Mouse (Mus musculus): ENCODE measurements around the gene Srek1. TPM values are rescaled to one million over a fixed set of nuclear protein-coding genes. Genes with fewer than 3 reads are reported as not detected.

Gene Srek1
- polyA plus RNA-seq, 1 experiment from 2014 or later = 75.2 TPM

GRCm38 (mm10) chr13:103710359-103710781 lies 64.0 kb downstream of the Srek1 start:
- 52% methylated on average over 7 of the region's 7 CpGs for WGBS
- no peak overlapping the region for H3K4me3 ChIP-seq
- no peaks in the 10 kb centered on the region for H3K36me3 ChIP-seq
- no peak for ATAC-seq (ENCODE audit: low read depth)
- H3K9ac ChIP-seq = no peak overlapping the region
- no peaks in the 10 kb centered on the region for H3K9me3 ChIP-seq
- H3K4me2 ChIP-seq = no peak overlapping the region
- H3K27me3 ChIP-seq = no peaks in the 10 kb centered on the region
- H3K27ac ChIP-seq (replicated peaks) = no peak overlapping the region
- peaks cover 2% of the 10 kb centered on the region; the same call in 1 of the 2 replicates for H3K4me1 ChIP-seq (replicated peaks)

- ATAC-seq (ENCODE audit: low read depth) = no peak
- H3K4me3 ChIP-seq = no peak overlapping the region
- no peaks in the 10 kb centered on the region for H3K36me3 ChIP-seq
- no peak overlapping the region for H3K4me2 ChIP-seq
- H3K27ac ChIP-seq (replicated peaks) = no peak overlapping the region
- 65% methylated on average over 6 of the region's 6 CpGs for WGBS
- no peaks in the 10 kb centered on the region for H3K9me3 ChIP-seq
- H3K27me3 ChIP-seq = no peaks in the 10 kb centered on the region
- H3K4me1 ChIP-seq (replicated peaks) = no peaks in the 10 kb centered on the region; the same call in 1 of the 2 replicates
- H3K9ac ChIP-seq = no peak overlapping the region
These were observed 68.9 kb downstream of the Srek1 start for GRCm38 (mm10) chr13:103705436-103705978.

GRCm38 (mm10) chr13:103703833-103704232 lies 70.6 kb downstream of the Srek1 start:
- no peak overlapping the region for H3K4me3 ChIP-seq
- WGBS = 69% methylated on average over 6 of the region's 6 CpGs
- H3K4me1 ChIP-seq (replicated peaks) = no peaks in the 10 kb centered on the region
- no peaks in the 10 kb centered on the region for H3K36me3 ChIP-seq
- no peaks in the 10 kb centered on the region for H3K27me3 ChIP-seq
- H3K27ac ChIP-seq (replicated peaks) = no peak overlapping the region
- ATAC-seq (ENCODE audit: low read depth) = no peak
- H3K4me2 ChIP-seq = no peak overlapping the region
- H3K9ac ChIP-seq = no peak overlapping the region
- no peaks in the 10 kb centered on the region for H3K9me3 ChIP-seq

- Histone ChIP-seq H3K4me2 (no peak overlapping the region), H3K9ac (no peak overlapping the region), H3K4me3 (no peak overlapping the region), H3K36me3 (no peaks in the 10 kb centered on the region), H3K4me1 (replicated peaks) (no peaks in the 10 kb centered on the region), H3K9me3 (no peaks in the 10 kb centered on the region), H3K27ac (replicated peaks) (no peak overlapping the region), H3K27me3 (no peaks in the 10 kb centered on the region)
- ATAC-seq (ENCODE audit: low read depth) = peak; percentile 81
- 34% methylated on average over 7 of the region's 7 CpGs for WGBS
These were observed 71.0 kb downstream of the Srek1 start for GRCm38 (mm10) chr13:103703386-103703785.

- Histone ChIP-seq H3K27me3 (no peaks in the 10 kb centered on the region), H3K4me2 (no peak overlapping the region), H3K9me3 (no peaks in the 10 kb centered on the region), H3K27ac (replicated peaks) (no peak overlapping the region), H3K4me3 (no peak overlapping the region), H3K4me1 (replicated peaks) (no peaks in the 10 kb centered on the region), H3K36me3 (no peaks in the 10 kb centered on the region), H3K9ac (no peak overlapping the region)
- ATAC-seq (ENCODE audit: low read depth) = no peak; the same call in 1 of the 2 replicates
- WGBS = 86% methylated on average over 3 of the region's 3 CpGs
These were observed 72.1 kb downstream of the Srek1 start for GRCm38 (mm10) chr13:103702266-103702665.

GRCm38 (mm10) chr13:103700752-103701151 lies 73.7 kb downstream of the Srek1 start:
- no peaks in the 10 kb centered on the region for H3K36me3 ChIP-seq
- WGBS = 70% methylated on average over 2 of the region's 2 CpGs
- H3K4me1 ChIP-seq (replicated peaks) = no peaks in the 10 kb centered on the region
- H3K9me3 ChIP-seq = no peaks in the 10 kb centered on the region
- no peak overlapping the region for H3K9ac ChIP-seq
- H3K4me2 ChIP-seq = no peak overlapping the region
- H3K27ac ChIP-seq (replicated peaks) = no peak overlapping the region
- H3K27me3 ChIP-seq = no peaks in the 10 kb centered on the region
- no peak for ATAC-seq (ENCODE audit: low read depth)
- H3K4me3 ChIP-seq = no peak overlapping the region

GRCm38 (mm10) chr13:103697993-103698392 lies 76.4 kb downstream of the Srek1 start:
- Histone ChIP-seq H3K4me2 (no peak overlapping the region), H3K27ac (replicated peaks) (no peak overlapping the region), H3K27me3 (peaks cover 3% of the 10 kb centered on the region; the same call in 1 of the 2 replicates), H3K9me3 (no peaks in the 10 kb centered on the region), H3K4me1 (replicated peaks) (no peaks in the 10 kb centered on the region), H3K36me3 (no peaks in the 10 kb centered on the region), H3K4me3 (no peak overlapping the region), H3K9ac (no peak overlapping the region)
- 83% methylated on average over 9 of the region's 9 CpGs for WGBS
- ATAC-seq (ENCODE audit: low read depth) = no peak

GRCm38 (mm10) chr13:103696164-103696563 lies 78.2 kb downstream of the Srek1 start:
- Histone ChIP-seq H3K36me3 (no peaks in the 10 kb centered on the region), H3K27ac (replicated peaks) (no peak overlapping the region), H3K4me1 (replicated peaks) (no peaks in the 10 kb centered on the region), H3K4me2 (no peak overlapping the region), H3K9me3 (no peaks in the 10 kb centered on the region), H3K4me3 (no peak overlapping the region), H3K9ac (no peak overlapping the region), H3K27me3 (peaks cover 3% of the 10 kb centered on the region; the same call in 1 of the 2 replicates)
- 42% methylated on average over 9 of the region's 9 CpGs for WGBS
- ATAC-seq (ENCODE audit: low read depth) = peak; percentile 47; the same call in 1 of the 2 replicates

- no peak overlapping the region for H3K4me3 ChIP-seq
- H3K27ac ChIP-seq (replicated peaks) = no peak overlapping the region
- H3K4me2 ChIP-seq = no peak overlapping the region
- no peak for ATAC-seq (ENCODE audit: low read depth)
- no peaks in the 10 kb centered on the region for H3K9me3 ChIP-seq
- H3K27me3 ChIP-seq = peaks cover 3% of the 10 kb centered on the region; the same call in 1 of the 2 replicates
- 59% methylated on average over 6 of the region's 6 CpGs for WGBS
- H3K36me3 ChIP-seq = no peaks in the 10 kb centered on the region
- no peaks in the 10 kb centered on the region for H3K4me1 ChIP-seq (replicated peaks)
- no peak overlapping the region for H3K9ac ChIP-seq
These were observed 79.0 kb downstream of the Srek1 start for GRCm38 (mm10) chr13:103695456-103695855.

Other genes starting within 250 kb of the Srek1 start
- 10.2 and 11.0 TPM in 2 replicates for gene Erbin, start 145.9 kb upstream of the Srek1 start, polyA plus RNA-seq (2015; fragmentation: Nextera tagmentation; extraction: Ambion mirVana)